Mouse (Mus musculus) C2C12 (cell line): ENCODE data around the gene Gucy1b2. TPM values are rescaled to one million over a fixed set of nuclear protein-coding genes. Genes with fewer than 3 reads are reported as not detected.

Source experiments
- H3K27me3 ChIP-seq: one replicate; pipeline ENCODE4 v1.6.1; 2011; ENCODE audit not compliant: control insufficient read depth, insufficient read depth, insufficient read length
- H3K36me3 ChIP-seq: one replicate; pipeline ENCODE4 v1.6.1; 2011; ENCODE audit not compliant: control insufficient read depth, insufficient read depth
- H3K4me3 ChIP-seq: one replicate; pipeline ENCODE4 v1.5.1; 2011; ENCODE audit warnings: mild to moderate bottlenecking, control low read depth; ENCODE audit not compliant: poor library complexity, insufficient read depth, severe bottlenecking
- H3K79me2 ChIP-seq: one replicate; pipeline ENCODE4 v1.6.1; 2011; ENCODE audit not compliant: control insufficient read depth, insufficient read depth
- H3K79me3 ChIP-seq: one replicate; pipeline ENCODE4 v1.6.1; 2011; ENCODE audit warnings: low read depth, control low read depth
- H3ac ChIP-seq: one replicate; pipeline ENCODE3; 2011; ENCODE audit warnings: low read depth; ENCODE audit not compliant: control insufficient read depth, insufficient read length
- CEBPB ChIP-seq: IDR thresholded peaks from one replicate; pipeline ENCODE4 v1.6.1; 2011; ENCODE audit warnings: low read depth, mild to moderate bottlenecking, control low read depth, moderate library complexity
- CTCF ChIP-seq: IDR thresholded peaks from one replicate; pipeline ENCODE4 v1.5.1; 2011; ENCODE audit not compliant: control insufficient read depth, insufficient read depth, insufficient read length
- FOSL1 ChIP-seq: IDR thresholded peaks from one replicate; pipeline ENCODE4 v1.8.0; 2011; ENCODE audit warnings: mild to moderate bottlenecking, low read length; ENCODE audit not compliant: poor library complexity, insufficient read depth, severe bottlenecking
- MAX ChIP-seq: IDR thresholded peaks from one replicate; pipeline ENCODE4 v1.6.1; 2011; ENCODE audit warnings: mild to moderate bottlenecking, control low read depth
- MYOD1 ChIP-seq: IDR thresholded peaks from one replicate; pipeline ENCODE4 v1.6.1; 2011; ENCODE audit warnings: low read depth; ENCODE audit not compliant: control insufficient read depth, insufficient read length
- MYOG ChIP-seq: IDR thresholded peaks from one replicate; pipeline ENCODE4 v1.6.1; 2011; ENCODE audit not compliant: control insufficient read depth, insufficient read length; ENCODE audit errors: extremely low read depth
- USF1 ChIP-seq: IDR thresholded peaks from one replicate; pipeline ENCODE4 v1.6.1; 2011; ENCODE audit warnings: low read depth, mild to moderate bottlenecking, control low read depth, moderate library complexity
- polyA plus RNA-seq: library from polyadenylated mRNA; unstranded; fragments of >200 nt; fragmentation: generic; extraction: Trizol; gene quantifications from one replicate; pipeline ENCODE4 v1.2.1, GENCODE M21; 2012; ENCODE audit warnings: missing spikeins

The Gucy1b2 gene
- polyA plus RNA-seq, 1 experiment = not detected

DNA sequence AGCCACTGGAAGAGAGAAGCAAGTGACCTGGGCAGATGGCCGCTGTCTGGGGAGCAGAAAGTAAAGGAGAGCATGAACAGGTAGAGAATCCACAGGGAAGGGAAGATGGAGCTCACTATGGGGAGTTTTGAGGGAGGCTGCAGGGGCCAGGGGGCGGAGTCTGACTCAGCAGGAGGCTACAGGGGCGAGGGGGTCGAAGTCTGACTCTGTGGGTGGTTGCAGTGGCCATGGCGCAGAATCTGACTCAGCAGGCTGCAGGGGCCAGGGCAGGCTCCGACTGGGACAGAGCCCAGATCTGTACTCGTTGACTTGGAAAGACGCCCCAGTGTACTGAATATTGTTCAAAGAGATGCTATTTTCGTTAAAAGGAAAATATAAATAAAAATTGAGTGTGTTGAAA lies 8.9 kb upstream of the Gucy1b2 start:
- no peaks in the 10 kb centered on the region for H3K79me3 ChIP-seq
- no peaks in the 10 kb centered on the region for H3K79me2 ChIP-seq
- no peaks in the 10 kb centered on the region for H3K36me3 ChIP-seq
- H3ac ChIP-seq = no peak overlapping the region
- TF ChIP-seq CEBPB (no peak), MYOD1 (no peak), MAX (no peak), FOSL1 (no peak), MYOG (no peak), USF1 (no peak)
- peaks cover 16% of the 10 kb centered on the region for H3K27me3 ChIP-seq
- no peak overlapping the region for H3K4me3 ChIP-seq

DNA sequence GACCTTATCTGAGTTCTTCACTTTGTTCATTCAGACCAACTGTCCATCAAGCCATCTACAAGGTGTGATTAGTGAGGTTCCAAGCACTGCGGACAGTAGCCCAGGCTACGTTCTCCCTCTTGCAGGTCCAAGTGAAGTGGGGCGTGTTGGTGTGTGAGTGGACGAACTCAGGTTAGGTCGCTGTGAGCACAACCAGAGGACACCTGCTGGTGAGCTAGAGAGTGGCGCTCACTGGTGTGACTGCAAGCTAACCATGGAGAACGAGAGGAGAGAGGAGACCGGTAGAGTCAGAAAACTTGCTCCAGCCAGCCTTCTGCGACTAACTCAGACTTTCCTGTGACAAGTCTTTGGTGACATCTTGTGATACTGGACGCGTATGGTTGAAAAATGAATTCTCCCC lies 3.5 kb upstream of the Gucy1b2 start:
- no peaks in the 10 kb centered on the region for H3K36me3 ChIP-seq
- no peak for TF ChIP-seq MYOG
- no peak for TF ChIP-seq MAX
- TF ChIP-seq CEBPB = no peak
- no peak for TF ChIP-seq MYOD1
- no peak for TF ChIP-seq USF1
- TF ChIP-seq CTCF = no peak
- TF ChIP-seq FOSL1 = no peak

DNA sequence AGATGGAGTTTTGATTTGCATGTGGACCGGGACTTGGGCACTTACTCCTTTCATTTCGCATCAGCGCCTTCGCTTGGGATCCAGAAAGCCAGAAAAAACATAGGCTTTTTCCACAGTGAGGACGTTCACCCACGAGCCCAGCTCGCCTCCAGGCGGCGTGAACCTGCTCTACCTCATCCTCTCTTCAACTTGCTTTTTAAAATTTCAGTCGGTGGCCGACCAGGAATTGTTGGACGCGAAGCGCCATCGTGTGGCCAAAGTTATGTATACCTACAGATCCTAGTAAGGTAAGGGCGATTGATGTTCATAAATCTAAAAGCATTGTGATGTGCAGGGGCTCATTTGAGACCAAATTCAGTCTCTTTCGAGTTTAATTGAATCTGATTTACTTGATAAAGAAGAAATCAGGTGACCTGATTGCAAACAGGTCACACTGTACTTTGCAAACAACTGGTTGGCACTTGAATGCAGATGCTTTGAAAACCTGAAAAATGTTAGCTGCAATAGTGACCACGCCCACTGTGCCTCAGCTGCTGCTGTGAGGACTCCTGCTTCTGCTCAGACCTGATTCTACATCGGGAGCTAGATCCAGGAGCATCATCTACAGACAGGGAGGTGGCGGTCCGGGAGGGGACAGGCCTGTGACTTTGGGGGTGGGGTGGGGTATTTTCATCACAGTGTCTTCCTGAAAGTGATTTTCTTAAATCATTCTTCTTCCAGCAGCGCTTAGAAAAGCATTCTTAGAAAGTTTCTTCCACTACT lies 1.5 kb upstream of the Gucy1b2 start:
- peaks cover 17% of the 10 kb centered on the region for H3K27me3 ChIP-seq
- no peaks in the 10 kb centered on the region for H3K36me3 ChIP-seq
- H3K79me3 ChIP-seq = no peaks in the 10 kb centered on the region
- no peak for TF ChIP-seq CTCF
- no peak for TF ChIP-seq CEBPB
- no peak for TF ChIP-seq USF1
- TF ChIP-seq MAX = no peak
- TF ChIP-seq MYOG = no peak
- no peak overlapping the region for H3K4me3 ChIP-seq
- no peak overlapping the region for H3ac ChIP-seq
- no peaks in the 10 kb centered on the region for H3K79me2 ChIP-seq

More for the DNA sequence above, 3.5 kb upstream of the Gucy1b2 start:
- Histone ChIP-seq H3K79me2 (no peaks in the 10 kb centered on the region), H3ac (no peak overlapping the region), H3K27me3 (peaks cover 15% of the 10 kb centered on the region), H3K4me3 (no peak overlapping the region), H3K79me3 (no peaks in the 10 kb centered on the region)

DNA sequence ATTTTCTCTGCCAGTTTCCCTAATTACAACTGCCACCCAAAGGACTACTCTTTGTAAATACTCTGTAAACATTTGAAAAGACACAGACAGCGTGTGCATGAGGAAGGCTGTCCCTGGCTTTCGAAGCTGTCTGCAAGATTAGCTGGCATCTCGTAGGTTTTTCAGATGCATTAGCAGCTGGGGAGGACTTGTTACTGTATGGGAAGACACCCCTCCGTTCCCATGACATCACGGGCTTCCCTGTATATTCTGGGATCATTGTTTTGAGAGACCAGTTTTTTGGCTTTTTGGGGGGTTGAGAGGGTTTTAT lies 564 bp downstream of the Gucy1b2 start:
- Histone ChIP-seq H3K79me2 (no peaks in the 10 kb centered on the region), H3K36me3 (no peaks in the 10 kb centered on the region), H3ac (no peak overlapping the region), H3K27me3 (peaks cover 25% of the 10 kb centered on the region), H3K79me3 (no peaks in the 10 kb centered on the region), H3K4me3 (no peak overlapping the region)
- TF ChIP-seq CEBPB = no peak
- no peak for TF ChIP-seq MAX
- no peak for TF ChIP-seq FOSL1
- TF ChIP-seq MYOG = no peak
- no peak for TF ChIP-seq CTCF
- TF ChIP-seq MYOD1 = no peak
- TF ChIP-seq USF1 = no peak

DNA sequence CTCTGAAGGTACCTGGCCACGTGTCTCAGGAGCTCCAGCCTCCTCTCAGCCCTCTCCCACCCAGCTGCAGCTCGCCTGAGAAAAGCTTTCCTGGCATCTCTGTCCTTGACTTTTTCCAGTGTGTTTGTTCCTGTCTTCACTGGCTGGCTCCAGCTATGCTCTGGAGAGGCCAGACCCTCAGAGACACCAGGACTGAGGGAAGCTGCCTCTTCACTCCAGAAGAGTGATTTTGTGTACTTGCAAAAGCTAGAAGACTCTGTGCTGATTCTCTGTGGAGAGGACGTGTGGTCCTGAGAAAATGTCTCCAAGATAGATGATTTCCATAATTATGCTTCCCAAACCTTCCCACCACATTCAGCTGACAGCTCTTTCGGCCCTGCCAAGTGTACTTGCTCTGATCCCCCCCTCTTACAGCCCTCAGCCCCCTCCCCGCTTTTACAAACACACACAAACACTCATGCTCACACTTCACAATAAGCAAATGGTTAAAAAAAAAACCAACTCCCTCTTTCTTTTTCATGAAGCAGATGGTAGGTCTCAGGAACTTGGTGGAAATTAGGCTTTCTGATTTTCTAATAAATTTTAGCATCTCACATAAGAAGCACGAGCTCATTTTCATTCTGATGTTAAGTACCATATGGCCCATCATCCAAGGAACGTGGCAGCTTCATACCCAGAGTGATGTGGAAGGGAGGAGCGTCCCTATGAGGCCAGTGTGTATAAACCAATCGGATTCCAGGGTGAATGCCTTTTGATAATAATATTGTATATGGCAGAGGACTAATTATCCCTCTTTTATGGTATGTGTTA lies 1.1 kb downstream of the Gucy1b2 start:
- no peaks in the 10 kb centered on the region for H3K79me3 ChIP-seq
- H3K4me3 ChIP-seq = no peak overlapping the region
- peaks cover 26% of the 10 kb centered on the region for H3K27me3 ChIP-seq
- TF ChIP-seq CEBPB (no peak), USF1 (no peak), MAX (no peak), MYOD1 (no peak), CTCF (no peak), MYOG (no peak), FOSL1 (no peak)
- no peaks in the 10 kb centered on the region for H3K79me2 ChIP-seq
- H3ac ChIP-seq = no peak overlapping the region
- no peaks in the 10 kb centered on the region for H3K36me3 ChIP-seq

DNA sequence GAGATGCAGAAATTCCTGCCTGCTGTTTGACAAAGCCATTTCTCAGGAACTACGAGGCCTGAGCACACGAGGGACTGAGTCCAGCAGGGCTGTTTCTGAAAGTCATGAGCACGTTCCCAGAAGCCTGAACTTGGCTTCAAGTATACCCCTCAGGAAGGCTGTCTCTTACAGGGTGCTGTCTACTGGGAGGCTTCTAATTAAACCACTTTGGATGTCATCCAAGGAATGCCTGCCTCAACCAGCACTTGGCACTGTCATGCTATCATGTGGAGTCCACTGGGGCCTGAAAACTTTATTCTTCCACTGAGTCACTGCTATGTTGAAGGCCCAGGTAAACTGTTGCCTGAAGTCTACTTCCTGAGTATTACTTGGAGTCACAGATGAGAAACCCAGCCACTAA lies 2.0 kb downstream of the Gucy1b2 start:
- H3K27me3 ChIP-seq = peaks cover 21% of the 10 kb centered on the region
- H3ac ChIP-seq = no peak overlapping the region
- H3K4me3 ChIP-seq = no peak overlapping the region
- H3K79me2 ChIP-seq = no peaks in the 10 kb centered on the region
- H3K79me3 ChIP-seq = no peaks in the 10 kb centered on the region
- no peaks in the 10 kb centered on the region for H3K36me3 ChIP-seq
- TF ChIP-seq CTCF = no peak
- no peak for TF ChIP-seq FOSL1
- no peak for TF ChIP-seq MAX
- TF ChIP-seq MYOD1 = no peak
- no peak for TF ChIP-seq CEBPB
- no peak for TF ChIP-seq MYOG
- TF ChIP-seq USF1 = no peak
